Mouse (Mus musculus) left cerebral cortex, adult 18-20 months (tissue): ENCODE measurements at regions not wholly inside any gene's neighbourhood (a gene's known extent, or its start where the extent isn't known, plus 50 kb on each side); places are given as distances from the start of the nearest gene placed in this dataset.

Experiments used
- DNase-seq, 2 experiments: peaks; one replicate each; pipeline ENCODE4 v3.0.0; 2021 to 2022; ENCODE audit warnings: low spot score in 2 of 2, mixed read lengths in 1 of 2

DNA sequence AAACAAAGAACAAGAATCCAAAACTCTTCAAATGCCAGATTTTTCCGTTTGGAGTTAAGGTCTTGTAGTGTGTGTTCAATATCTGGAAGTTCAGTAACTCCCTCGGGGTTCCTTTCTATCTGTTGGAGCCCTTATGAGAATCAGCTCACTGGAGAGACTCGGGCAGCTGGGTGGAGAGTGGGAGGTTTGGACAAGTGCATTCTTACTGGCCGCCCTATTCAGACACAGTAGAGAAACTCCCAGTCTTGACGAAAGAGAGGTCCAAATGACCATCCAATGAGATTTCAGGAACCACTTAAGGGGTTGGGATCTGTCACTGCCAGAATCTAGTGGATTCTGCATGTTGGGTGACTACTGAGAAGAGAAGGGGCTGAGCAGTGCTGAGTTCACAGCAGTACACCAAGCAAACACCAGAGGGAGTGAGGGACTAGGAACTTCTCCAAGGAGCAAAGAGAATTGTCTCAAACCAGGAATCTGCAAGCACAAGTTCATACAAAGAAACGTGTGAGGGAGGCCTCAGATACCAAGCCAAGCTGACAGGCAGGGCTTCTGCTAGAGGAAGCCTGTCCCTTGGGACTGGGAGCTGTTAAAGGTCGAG is 310.0 kb upstream of the Magi2 start:
- DNase-seq, result peak; percentile 68 to 78

- DNase-seq, result no peak
Observed at GRCm38 (mm10) chr5:18953875-18954474, 272.9 kb upstream of the Magi2 start.
